Mouse (Mus musculus) embryonic facial prominence, embryonic 13.5 days (tissue): ENCODE data around the gene Pifo. TPM values are rescaled to one million over a fixed set of nuclear protein-coding genes. Genes with fewer than 3 reads are reported as not detected.
A peak's percentile ranks its signal among the peaks of the same experiment; 100 is the strongest.
"Not testable (repeated sequence)": the region's sequence is repeated elsewhere in the genome, so short reads cannot be mapped to it uniquely, and the experiment has no call there.

Source experiments
- ATAC-seq: fragments of 200-750 bp; cut with Nextera tagmentation; 2 replicates; pipeline ENCODE4 v1.8.0; 2017; ENCODE audit warnings: low read depth; ENCODE audit not compliant: insufficient number of reproducible peaks, insufficient read depth, low FRiP score, low TSS enrichment
- H3K27ac ChIP-seq: fragments of 300-500 bp; sonication (generic); 2 replicates; pipeline ENCODE4 v1.5.1; 2015; ENCODE audit warnings: moderate library complexity, mild to moderate bottlenecking, inconsistent platforms
- H3K27me3 ChIP-seq: fragments of 300-500 bp; sonication (generic); 2 replicates; pipeline ENCODE4 v1.6.1; 2015; ENCODE audit warnings: mild to moderate bottlenecking, inconsistent platforms
- H3K36me3 ChIP-seq: fragments of 300-500 bp; sonication (generic); 2 replicates; pipeline ENCODE4 v1.6.1; 2015; ENCODE audit warnings: mild to moderate bottlenecking, inconsistent platforms
- H3K4me1 ChIP-seq: fragments of 300-500 bp; sonication (generic); 2 replicates; pipeline ENCODE4 v1.6.1; 2015; ENCODE audit warnings: inconsistent platforms
- H3K4me2 ChIP-seq: fragments of 300-500 bp; sonication (generic); 2 replicates; pipeline ENCODE4 v1.6.1; 2015; ENCODE audit warnings: moderate library complexity, mild to moderate bottlenecking, inconsistent platforms
- H3K4me3 ChIP-seq: fragments of 300-500 bp; sonication (generic); 2 replicates; pipeline ENCODE4 v1.5.1; 2015; ENCODE audit warnings: mild to moderate bottlenecking, inconsistent platforms
- H3K9ac ChIP-seq: fragments of 300-500 bp; sonication (generic); 2 replicates; pipeline ENCODE4 v1.6.1; 2015; ENCODE audit warnings: mild to moderate bottlenecking, inconsistent platforms
- H3K9me3 ChIP-seq: fragments of 300-500 bp; sonication (generic); 2 replicates; pipeline ENCODE4 v1.6.1; 2016; ENCODE audit warnings: inconsistent platforms
- WGBS: fragments of 180-500 bp; shearing (Covaris S2); methylation state at CpG from one replicate; pipeline ENCODE4 v1.1.7; 2015; ENCODE audit warnings: mixed read lengths; 5-methylcytosine and 5-hydroxymethylcytosine counted together
- polyA plus RNA-seq: library from polyadenylated mRNA; unstranded; fragments of >200 nt; fragmentation: Nextera tagmentation; extraction: Ambion mirVana; gene quantifications from 2 replicates; pipeline ENCODE4 v1.2.1, GENCODE M21; 2015

Gene Pifo
- 0.39 and 0.70 TPM in 2 replicates for polyA plus RNA-seq

DNA sequence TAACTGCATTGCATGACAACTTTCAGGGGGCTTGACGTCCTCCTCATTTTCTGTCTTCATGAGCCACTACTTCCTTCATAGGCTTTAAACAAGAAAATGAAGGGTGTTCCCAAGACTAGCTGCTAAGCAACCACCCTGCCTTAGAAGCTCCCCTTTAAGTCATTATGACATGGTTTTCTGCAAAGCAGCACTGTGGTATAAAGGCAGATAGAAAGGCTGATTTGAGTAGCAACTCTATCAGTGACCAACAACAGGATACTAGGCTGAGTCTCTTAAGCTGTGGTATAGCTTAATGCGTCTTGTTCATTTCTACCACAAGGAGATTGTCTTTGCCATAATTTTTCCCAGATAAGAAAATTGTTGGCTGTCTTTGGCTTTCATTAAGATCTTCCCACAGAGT lies at the start of gene Pifo:
Gene Pifo (minus strand): TSS at position 101 of the 400 bp plus-strand sequence.
- H3K4me1 ChIP-seq: no peaks in the 10 kb centered on the region
- no peak within 1 kb of the TSS for H3K9ac ChIP-seq
- H3K27ac ChIP-seq: no peak within 1 kb of the TSS
- H3K4me2 ChIP-seq: no peak within 1 kb of the TSS
- H3K36me3 ChIP-seq: no peaks in the 10 kb centered on the region
- H3K4me3 ChIP-seq: no peak within 1 kb of the TSS
- 81% methylated on average over 2 of the region's 2 CpGs for WGBS
- H3K9me3 ChIP-seq: no peaks in the 10 kb centered on the region
- no peak for ATAC-seq
- H3K27me3 ChIP-seq: no peaks in the 10 kb centered on the region

DNA sequence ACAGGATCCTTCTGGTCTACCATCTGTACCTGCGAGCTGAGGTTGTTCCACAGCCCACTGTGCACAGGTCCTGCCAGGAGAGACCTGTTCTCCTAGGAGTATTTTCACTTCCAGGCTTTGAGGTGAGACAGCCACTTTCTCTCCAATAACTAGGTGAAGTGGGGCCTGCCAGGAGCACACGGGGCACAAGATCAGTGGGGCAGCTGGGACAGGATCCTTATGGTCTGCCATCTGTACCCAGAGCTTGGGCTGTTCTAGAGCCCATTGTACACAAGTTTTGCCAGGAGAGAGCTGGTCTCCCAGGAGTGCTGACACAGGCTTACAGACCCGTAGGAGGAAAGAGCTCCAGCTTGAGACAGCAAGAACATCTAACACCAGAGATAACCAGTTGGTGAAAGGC lies 43.5 kb upstream of the Pifo start:
- H3K4me2 ChIP-seq: no peak overlapping the region
- no peaks in the 10 kb centered on the region for H3K9me3 ChIP-seq
- H3K9ac ChIP-seq: no peak overlapping the region
- no peak overlapping the region for H3K27ac ChIP-seq
- no peaks in the 10 kb centered on the region for H3K36me3 ChIP-seq
- H3K27me3 ChIP-seq: no peaks in the 10 kb centered on the region
- 79% methylated on average over 3 of the region's 3 CpGs for whole genome bisulfite sequencing
- no peak for ATAC-seq
- H3K4me1 ChIP-seq: no peaks in the 10 kb centered on the region
- H3K4me3 ChIP-seq: no peak overlapping the region

DNA sequence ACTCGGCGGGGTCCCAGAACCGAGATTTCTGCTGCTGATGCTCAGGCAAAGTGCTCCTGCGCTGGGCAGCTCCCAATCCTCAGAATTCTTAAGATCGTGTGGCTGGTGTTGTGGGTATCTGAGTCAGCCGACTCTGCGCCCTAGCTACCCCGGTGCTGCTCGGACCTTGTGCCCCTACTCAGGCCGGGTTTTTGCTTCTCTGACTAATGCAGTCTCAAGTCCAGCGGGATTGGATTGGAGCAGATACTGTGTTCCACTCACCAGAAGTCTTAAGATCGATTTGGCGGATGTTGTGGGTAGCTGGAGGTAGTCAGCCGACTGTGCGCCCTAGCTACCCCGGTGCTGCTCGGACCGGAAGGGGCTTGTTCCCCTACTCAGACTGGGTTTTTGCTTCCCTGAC lies 37.5 kb upstream of the Pifo start:
- no peak overlapping the region for H3K27ac ChIP-seq
- no peak overlapping the region for H3K4me2 ChIP-seq
- no peaks in the 10 kb centered on the region for H3K36me3 ChIP-seq
- H3K9ac ChIP-seq: no peak overlapping the region
- H3K27me3 ChIP-seq: no peaks in the 10 kb centered on the region
- 67% methylated on average over 18 of the region's 18 CpGs for WGBS
- H3K4me1 ChIP-seq: no peaks in the 10 kb centered on the region
- ATAC-seq: no peak
- H3K9me3 ChIP-seq: no peaks in the 10 kb centered on the region
- H3K4me3 ChIP-seq: no peak overlapping the region

DNA sequence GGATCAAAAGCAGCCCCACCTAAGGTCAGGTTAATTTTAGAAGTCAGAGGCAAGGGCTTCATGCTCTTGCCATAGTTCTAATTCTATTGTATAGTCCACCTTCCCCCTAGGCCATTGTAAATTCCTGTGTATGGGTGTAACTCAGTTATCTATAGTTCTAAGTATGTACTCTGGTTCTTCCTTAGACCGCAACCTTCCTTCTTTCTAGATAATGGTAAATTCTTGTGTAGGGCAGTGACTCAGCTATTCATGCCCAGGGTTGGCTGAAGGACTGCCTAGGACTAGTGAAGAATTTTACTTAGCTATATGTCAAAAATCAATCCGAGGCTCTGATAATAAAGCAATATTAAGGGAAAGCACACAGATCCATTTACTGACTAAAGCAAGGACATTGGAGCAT lies 25.9 kb upstream of the Pifo start:
- Histone ChIP-seq H3K4me2 (no peak overlapping the region), H3K9me3 (no peaks in the 10 kb centered on the region), H3K4me3 (no peak overlapping the region), H3K36me3 (no peaks in the 10 kb centered on the region), H3K27me3 (no peaks in the 10 kb centered on the region), H3K27ac (no peak overlapping the region), H3K9ac (no peak overlapping the region), H3K4me1 (no peaks in the 10 kb centered on the region)
- ATAC-seq: no peak
- WGBS: 87% methylated on average over 2 of the region's 2 CpGs

DNA sequence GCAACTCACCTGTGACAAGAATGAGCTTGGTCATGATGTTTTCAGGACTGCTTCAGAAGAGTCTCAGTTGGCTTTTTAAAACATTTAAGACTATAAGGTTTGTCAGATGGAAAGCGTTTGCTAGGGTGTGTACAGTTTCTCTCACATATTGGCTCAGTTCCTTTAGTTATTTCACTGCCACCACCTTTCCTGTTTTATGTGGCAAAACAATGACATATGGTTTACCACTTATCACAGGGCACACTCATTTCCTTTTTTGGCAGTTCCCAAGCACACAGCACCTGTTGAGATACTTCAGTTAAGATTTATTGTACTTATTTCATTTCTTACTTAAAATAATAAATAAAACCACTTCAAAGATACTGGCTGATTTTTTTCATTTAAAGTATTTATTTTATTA lies 18.3 kb upstream of the Pifo start, which contains the start of gene Chil5:
Gene Chil5 (minus strand): TSS at position 34 of the 400 bp plus-strand sequence.
- H3K27me3 ChIP-seq: no peaks in the 10 kb centered on the region
- no peak within 1 kb of the TSS for H3K9ac ChIP-seq
- H3K4me3 ChIP-seq: no peak within 1 kb of the TSS
- no peaks in the 10 kb centered on the region for H3K4me1 ChIP-seq
- no peak within 1 kb of the TSS for H3K27ac ChIP-seq
- no peak within 1 kb of the TSS for H3K4me2 ChIP-seq
- WGBS: 93% methylated on average over 1 of the region's 1 CpGs
- H3K36me3 ChIP-seq: no peaks in the 10 kb centered on the region
- H3K9me3 ChIP-seq: no peaks in the 10 kb centered on the region
- no peak for ATAC-seq

DNA sequence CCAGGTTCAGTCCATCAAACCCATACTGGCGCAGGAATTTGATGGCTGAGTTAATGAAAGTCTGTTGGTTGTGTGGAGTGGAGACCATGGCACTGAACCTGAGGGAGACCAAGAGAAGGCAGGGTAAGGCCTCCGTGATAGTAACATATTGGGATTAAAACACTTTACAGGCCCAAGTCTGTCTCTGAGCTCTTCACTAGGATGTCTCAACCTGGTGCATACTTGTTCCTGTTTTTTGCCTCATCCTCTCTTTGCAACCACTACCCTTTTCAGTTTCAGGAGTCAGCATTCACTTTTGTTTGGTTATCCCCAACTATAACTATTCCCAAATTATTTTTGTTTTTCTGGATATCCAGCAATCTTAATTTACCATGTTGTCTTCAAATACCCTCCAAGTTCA lies 9.7 kb upstream of the Pifo start:
- Histone ChIP-seq H3K27ac (no peak overlapping the region), H3K27me3 (no peaks in the 10 kb centered on the region), H3K36me3 (no peaks in the 10 kb centered on the region), H3K9me3 (no peaks in the 10 kb centered on the region), H3K9ac (no peak overlapping the region), H3K4me2 (no peak overlapping the region), H3K4me1 (no peaks in the 10 kb centered on the region), H3K4me3 (no peak overlapping the region)
- no peak for ATAC-seq
- WGBS: 80% methylated on average over 2 of the region's 2 CpGs

DNA sequence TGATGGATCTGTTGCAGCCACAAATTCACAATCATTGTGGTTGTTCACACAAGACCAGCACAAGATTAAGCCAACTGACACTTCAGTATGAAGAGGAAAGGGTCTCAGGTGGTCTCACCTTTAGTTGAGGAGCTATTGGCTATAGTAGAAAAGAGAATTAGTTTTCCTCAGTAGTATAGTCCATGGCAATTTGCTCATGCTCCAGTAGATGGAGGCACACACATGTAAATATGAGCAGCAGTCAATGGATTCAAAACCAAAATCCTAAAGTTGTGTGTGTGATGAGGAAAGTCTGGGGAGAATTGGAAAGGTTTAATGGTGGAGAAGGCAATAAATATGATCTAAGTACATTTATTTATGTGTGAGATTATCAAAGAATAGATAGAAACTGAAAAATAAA lies 7.4 kb upstream of the Pifo start:
- no peak for ATAC-seq
- Histone ChIP-seq H3K4me3 (no peak overlapping the region), H3K9me3 (no peaks in the 10 kb centered on the region), H3K27ac (no peak overlapping the region), H3K9ac (no peak overlapping the region), H3K4me2 (no peak overlapping the region), H3K36me3 (no peaks in the 10 kb centered on the region), H3K4me1 (no peaks in the 10 kb centered on the region), H3K27me3 (no peaks in the 10 kb centered on the region)

DNA sequence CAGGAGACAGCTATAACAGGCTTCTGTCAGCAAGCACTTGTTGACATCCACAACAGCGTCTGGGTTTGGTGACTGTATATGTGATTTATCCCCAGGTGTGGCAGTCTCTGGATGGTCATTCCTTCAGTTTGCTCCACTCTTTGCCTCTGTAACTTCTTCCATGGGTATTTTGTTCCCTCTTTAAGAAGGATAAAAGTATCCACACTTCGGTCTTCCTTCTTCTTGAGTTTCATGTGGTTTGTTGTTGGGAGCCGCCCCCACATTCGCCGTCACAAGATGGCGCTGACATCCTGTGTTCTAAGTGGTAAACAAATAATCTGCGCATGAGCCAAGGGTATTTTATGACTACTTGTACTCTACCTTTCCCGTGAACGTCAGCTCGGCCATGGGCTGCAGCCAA lies 11.1 kb downstream of the Pifo start:
- H3K9ac ChIP-seq, ATAC-seq, H3K4me1 ChIP-seq, H3K4me3 ChIP-seq, H3K36me3 ChIP-seq, H3K27me3 ChIP-seq, H3K27ac ChIP-seq, H3K4me2 ChIP-seq, H3K9me3 ChIP-seq: not testable (repeated sequence)
- WGBS: 66% methylated on average over 10 of the region's 10 CpGs

DNA sequence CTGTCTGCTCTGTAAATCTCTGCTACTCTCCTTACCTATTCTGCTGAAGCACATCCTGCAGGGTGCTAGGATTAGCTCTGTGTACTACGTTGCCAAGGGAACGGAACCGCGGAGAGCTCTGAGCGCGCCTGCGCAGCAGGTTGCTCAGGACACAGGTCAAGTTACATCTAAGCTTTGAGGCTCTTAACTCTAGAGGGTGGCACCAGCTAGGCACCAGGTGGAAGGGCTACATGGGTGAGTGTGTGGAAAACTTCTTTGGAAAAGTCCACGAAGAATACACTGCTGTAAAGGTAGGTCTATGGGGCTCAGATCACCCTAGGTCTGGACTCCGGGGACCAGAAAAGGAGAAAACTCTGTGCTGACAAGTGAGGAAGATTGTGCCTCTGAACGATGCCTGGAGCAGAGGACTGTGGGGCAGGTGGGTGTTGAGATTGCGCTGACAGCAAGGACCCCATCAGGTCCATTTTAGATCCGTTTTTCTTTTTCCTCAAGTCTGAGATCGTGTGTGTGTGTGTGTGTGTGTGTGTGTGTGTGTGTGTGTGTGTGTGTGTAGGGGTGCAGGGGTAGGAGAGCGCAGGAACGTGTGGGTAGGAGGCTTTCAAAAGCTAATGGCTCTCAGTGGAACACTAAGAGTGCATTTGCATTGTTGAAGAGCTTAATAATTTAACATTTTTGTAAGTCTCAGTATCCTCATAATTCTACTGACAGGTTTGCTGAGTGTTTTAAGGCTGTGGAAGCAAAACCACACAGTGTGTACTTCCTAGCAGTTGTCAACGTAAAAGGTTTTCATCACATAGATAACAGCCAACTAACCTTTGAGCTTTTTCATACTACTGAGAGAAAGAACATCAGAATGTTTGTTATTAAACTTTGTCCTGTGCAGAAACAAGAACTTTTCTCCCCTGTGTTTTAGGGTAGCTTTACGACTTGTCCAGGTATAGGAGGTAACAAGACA lies 12.8 kb downstream of the Pifo start:
- Histone ChIP-seq H3K4me3 (0 out of 2 replicates have a peak overlapping the region, but pooled peaks have one; percentile 4), H3K4me2 (peak overlapping the region; percentile 48), H3K9me3 (no peaks in the 10 kb centered on the region), H3K36me3 (no peaks in the 10 kb centered on the region), H3K4me1 (peaks cover 8% of the 10 kb centered on the region), H3K27ac (no peak overlapping the region), H3K27me3 (no peaks in the 10 kb centered on the region), H3K9ac (no peak overlapping the region)
- 19% methylated on average over 17 of the region's 17 CpGs for WGBS
- ATAC-seq: peak; percentile 87

DNA sequence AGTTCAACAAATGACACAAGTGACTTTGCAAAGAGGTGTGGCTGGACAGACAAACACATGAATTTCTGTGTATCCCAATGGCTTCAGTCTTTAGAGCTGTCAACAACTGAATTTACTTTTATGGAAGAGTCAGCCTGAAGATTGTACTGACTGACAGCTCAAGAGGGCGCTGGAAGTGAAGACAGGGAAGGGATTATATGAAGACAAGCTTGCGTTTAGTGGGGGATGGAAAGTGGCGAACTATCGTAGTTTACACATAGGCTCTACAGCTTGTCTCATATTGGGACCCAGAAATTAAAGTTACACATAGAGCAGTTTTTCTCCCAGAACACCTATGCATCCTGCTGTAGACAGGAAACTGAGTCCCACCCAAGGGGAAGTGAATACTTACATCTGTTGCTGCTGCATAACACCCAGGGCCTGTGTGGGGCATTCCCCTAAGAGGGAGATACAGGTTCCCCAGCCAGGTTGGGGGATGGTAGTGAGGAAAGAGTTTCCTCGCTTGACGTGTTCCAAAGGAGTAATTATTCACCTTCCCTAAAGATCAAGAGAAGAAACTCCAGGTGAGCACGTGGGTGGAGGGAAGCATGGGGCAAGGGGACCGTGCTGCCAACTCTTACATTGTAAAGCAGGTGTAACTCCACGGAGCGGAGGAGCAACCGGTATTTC lies 13.6 kb downstream of the Pifo start:
- H3K4me3 ChIP-seq: 0 out of 2 replicates have a peak overlapping the region, but pooled peaks have one; percentile 4
- ATAC-seq: 0 out of 2 replicates have a peak, but pooled peaks have one; percentile 26

DNA sequence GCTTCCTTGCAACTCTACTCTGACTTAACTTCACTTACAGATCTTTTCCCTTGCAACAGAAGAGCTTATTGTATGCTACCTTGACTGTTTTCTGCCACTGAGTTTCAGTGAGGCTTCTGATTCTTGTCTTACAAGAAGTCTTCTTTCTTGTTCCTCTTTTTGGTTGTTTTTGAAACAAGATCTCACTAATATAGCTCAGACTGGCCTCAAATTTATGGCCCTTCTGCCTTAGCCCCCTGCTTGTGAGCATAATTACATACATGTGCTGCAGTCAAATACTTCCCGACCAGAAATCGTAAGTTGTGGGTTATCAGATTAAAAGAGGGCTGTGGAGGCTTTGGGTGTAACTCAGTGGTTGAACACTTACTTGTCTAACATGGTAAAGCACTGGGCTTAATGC lies 19.7 kb downstream of the Pifo start:
- no peak for ATAC-seq
- Histone ChIP-seq H3K4me1 (no peaks in the 10 kb centered on the region), H3K9me3 (no peaks in the 10 kb centered on the region), H3K27ac (no peak overlapping the region), H3K9ac (no peak overlapping the region), H3K27me3 (no peaks in the 10 kb centered on the region), H3K36me3 (no peaks in the 10 kb centered on the region), H3K4me3 (no peak overlapping the region), H3K4me2 (no peak overlapping the region)
- 18% methylated on average over 2 of the region's 2 CpGs for WGBS

More for the DNA sequence above, 13.6 kb downstream of the Pifo start:
- Histone ChIP-seq H3K27ac (no peak overlapping the region), H3K9ac (no peak overlapping the region), H3K4me1 (peaks cover 8% of the 10 kb centered on the region), H3K4me2 (peak overlapping the region; percentile 48), H3K36me3 (no peaks in the 10 kb centered on the region), H3K9me3 (no peaks in the 10 kb centered on the region), H3K27me3 (no peaks in the 10 kb centered on the region)
- 10% methylated on average over 11 of the region's 11 CpGs for WGBS
